Comparison of ENCODE assay signal across 36 mouse cellular contexts in the genomic region with DNA sequence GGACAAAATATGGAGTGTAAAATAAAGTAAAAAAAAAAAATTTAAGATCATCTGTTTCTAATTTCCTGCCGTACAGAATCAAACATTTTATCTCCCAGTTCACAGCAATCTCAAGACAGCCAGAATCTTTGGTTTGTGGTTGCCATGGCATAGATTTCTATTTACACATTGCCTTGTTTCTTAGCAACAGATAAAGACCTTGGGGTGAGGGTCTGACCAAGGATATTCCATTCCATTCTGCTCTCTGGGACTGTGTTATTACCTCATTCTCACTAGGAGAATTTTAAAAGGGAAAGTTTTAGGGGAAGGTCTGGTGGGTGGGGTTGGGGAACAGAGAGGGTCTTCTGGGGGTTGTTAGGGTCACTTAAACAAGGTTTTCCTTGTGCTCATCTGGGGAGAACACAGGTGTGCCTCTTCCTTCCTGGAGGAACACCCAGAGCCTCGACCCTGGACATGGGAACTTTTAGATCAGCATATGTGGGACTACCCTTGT. TPM values are rescaled to one million over a fixed set of nuclear protein-coding genes. Genes with fewer than 3 reads are reported as not detected.
DNase-seq lines count a peak whose midpoint lies in the region; ATAC-seq and TF ChIP-seq lines count a peak whose summit lies in the region.
"Had no signal": no experiment of that assay in that cellular context is flagged by ENCODE, and none has a peak within 500 bp of the region (broad histone marks: within the 10 kb centered on the region; RNA-seq: fewer than 3 reads in every experiment).

A gene (plus strand): TSS at position 443 of the 493 bp plus-strand sequence.

- H3K4me3 ChIP-seq in embryonic facial prominence, embryonic 11.5 days (ENCODE audit: low read depth, low read length), result no peak within 1 kb of the TSS
- H3K4me3 ChIP-seq in embryonic facial prominence, embryonic 10.5 days, result no peak within 1 kb of the TSS
- peak within 1 kb of the TSS; percentile 85 for H3K4me3 ChIP-seq in testis, adult 2 months (ENCODE audit: control insufficient read depth, low read depth, low read length)
- no peak within 1 kb of the TSS for H3K4me3 ChIP-seq in limb, embryonic 14.5 days (replicated peaks; ENCODE audit: low read length)
- no peak within 1 kb of the TSS for H3K4me3 ChIP-seq in heart, embryonic 12.5 days
- H3K4me3 ChIP-seq: embryonic facial prominence, embryonic 12.5 days; erythroblast, embryonic 14.5 days; forebrain, embryonic 12.5 days; forebrain, embryonic 15.5 days; heart, adult 2 months; heart, embryonic 10.5 days; hindbrain, embryonic 13.5 days had no signal

- DNase-seq in embryonic facial prominence, embryonic 11.5 days (ENCODE audit: low spot score), result peak; percentile 42
- no peak for DNase-seq in embryonic facial prominence, embryonic 10.5 days (ENCODE audit: low spot score)
- DNase-seq in testis, postnatal 10 days (ENCODE audit: low spot score), result no peak
- peak; percentile 16 for DNase-seq in limb, embryonic 14.5 days (ENCODE audit: low spot score)
- DNase-seq in right cerebral cortex, postnatal 36 days (ENCODE audit: low spot score in 2 of 2), result no peak
- DNase-seq: adrenal gland, postnatal 10 days; adrenal gland, postnatal 36 days; B cell, adult 2 months; cerebellum, adult 11 months; cerebellum, adult 8-10 months; cerebellum, postnatal 10 days; cerebellum, postnatal 36 days; embryo, embryonic 11 days; gastrocnemius, postnatal 25 days; heart, adult 2 months had no signal

- no peak within 1 kb of the TSS for H3K9ac ChIP-seq in embryonic facial prominence, embryonic 11.5 days (replicated peaks; ENCODE audit: low read length)
- H3K9ac ChIP-seq in limb, embryonic 14.5 days (ENCODE audit: low read depth, low read length, severe bottlenecking), result no peak within 1 kb of the TSS
- no peak within 1 kb of the TSS for H3K9ac ChIP-seq in heart, embryonic 12.5 days
- H3K9ac ChIP-seq: embryonic facial prominence, embryonic 12.5 days; forebrain, embryonic 12.5 days; forebrain, embryonic 15.5 days; hindbrain, embryonic 13.5 days had no signal

- WGBS in embryonic facial prominence, embryonic 11.5 days, result 50% methylated on average over 2 of the region's 2 CpGs
- 62% methylated on average over 2 of the region's 2 CpGs for WGBS in embryonic facial prominence, embryonic 10.5 days
- WGBS in limb, embryonic 14.5 days, result 39% methylated on average over 2 of the region's 2 CpGs
- WGBS in heart, embryonic 12.5 days, result 46% methylated on average over 2 of the region's 2 CpGs

- H3K4me2 ChIP-seq in embryonic facial prominence, embryonic 11.5 days (ENCODE audit: low read depth, low read length), result no peak within 1 kb of the TSS
- no peak within 1 kb of the TSS for H3K4me2 ChIP-seq in limb, embryonic 14.5 days (replicated peaks; ENCODE audit: low read depth, low read length, severe bottlenecking)
- H3K4me2 ChIP-seq in heart, embryonic 12.5 days, result no peak within 1 kb of the TSS
- H3K4me2 ChIP-seq: embryonic facial prominence, embryonic 12.5 days; forebrain, embryonic 12.5 days; forebrain, embryonic 15.5 days; hindbrain, embryonic 13.5 days had no signal

- no peaks in the 10 kb centered on the region for H3K4me1 ChIP-seq in embryonic facial prominence, embryonic 11.5 days (ENCODE audit: control insufficient read depth, insufficient read depth, low read length)
- peaks cover 8% of the 10 kb centered on the region; the same call in 1 of the 2 replicates for H3K4me1 ChIP-seq in embryonic facial prominence, embryonic 10.5 days
- peaks cover 3% of the 10 kb centered on the region; the same call in 1 of the 2 replicates for H3K4me1 ChIP-seq in testis, adult 2 months (ENCODE audit: control insufficient read depth, insufficient read depth, low read length)
- no peaks in the 10 kb centered on the region for H3K4me1 ChIP-seq in limb, embryonic 14.5 days (ENCODE audit: control insufficient read depth, insufficient read depth, low read length)
- no peaks in the 10 kb centered on the region for H3K4me1 ChIP-seq in heart, embryonic 12.5 days (replicated peaks)
- H3K4me1 ChIP-seq: embryonic facial prominence, embryonic 12.5 days; forebrain, embryonic 12.5 days; forebrain, embryonic 15.5 days; heart, embryonic 10.5 days; hindbrain, embryonic 13.5 days had no signal

- H3K36me3 ChIP-seq in embryonic facial prominence, embryonic 11.5 days (replicated peaks; ENCODE audit: control insufficient read depth, insufficient read depth, low read depth, low read length), result no peaks in the 10 kb centered on the region
- H3K36me3 ChIP-seq in embryonic facial prominence, embryonic 10.5 days (replicated peaks), result no peaks in the 10 kb centered on the region
- no peaks in the 10 kb centered on the region for H3K36me3 ChIP-seq in testis, adult 2 months (ENCODE audit: control insufficient read depth, insufficient read depth, low read length)
- H3K36me3 ChIP-seq in limb, embryonic 14.5 days (ENCODE audit: control insufficient read depth, insufficient read depth, low read length), result no peaks in the 10 kb centered on the region
- no peaks in the 10 kb centered on the region for H3K36me3 ChIP-seq in heart, embryonic 12.5 days
- H3K36me3 ChIP-seq: embryonic facial prominence, embryonic 12.5 days; forebrain, embryonic 12.5 days; forebrain, embryonic 15.5 days; G1E; heart, embryonic 10.5 days; hindbrain, embryonic 13.5 days had no signal

- H3K9me3 ChIP-seq in embryonic facial prominence, embryonic 11.5 days (replicated peaks; ENCODE audit: control insufficient read depth, low read length), result no peaks in the 10 kb centered on the region
- H3K9me3 ChIP-seq in embryonic facial prominence, embryonic 10.5 days, result no peaks in the 10 kb centered on the region
- H3K9me3 ChIP-seq in limb, embryonic 14.5 days (ENCODE audit: control insufficient read depth, low read length), result no peaks in the 10 kb centered on the region
- 0 out of 2 replicates have a peak, but pooled peaks cover 9% of the 10 kb centered on the region for H3K9me3 ChIP-seq in heart, embryonic 12.5 days (replicated peaks)
- H3K9me3 ChIP-seq: embryonic facial prominence, embryonic 12.5 days; forebrain, embryonic 12.5 days; forebrain, embryonic 15.5 days; G1E; heart, embryonic 10.5 days; hindbrain, embryonic 13.5 days had no signal

- TF ChIP-seq CTCF in testis, adult 2 months (IDR thresholded peaks at IDR 0.05; ENCODE audit: control insufficient read depth, insufficient read depth, insufficient replicate concordance, low read depth, low read length), result no peak

- no peak within 1 kb of the TSS for H3K27ac ChIP-seq in embryonic facial prominence, embryonic 11.5 days (replicated peaks; ENCODE audit: low read depth, low read length)
- no peak within 1 kb of the TSS for H3K27ac ChIP-seq in embryonic facial prominence, embryonic 10.5 days (replicated peaks)
- no peak within 1 kb of the TSS for H3K27ac ChIP-seq in testis, adult 2 months (ENCODE audit: control insufficient read depth, insufficient read depth, low read depth, low read length)
- peak within 1 kb of the TSS; percentile 55; the same call in 1 of the 2 replicates for H3K27ac ChIP-seq in limb, embryonic 14.5 days (replicated peaks; ENCODE audit: low read depth, low read length)
- H3K27ac ChIP-seq in heart, embryonic 12.5 days (ENCODE audit: poor library complexity, severe bottlenecking), result no peak within 1 kb of the TSS
- H3K27ac ChIP-seq: embryonic facial prominence, embryonic 12.5 days; forebrain, embryonic 12.5 days; forebrain, embryonic 15.5 days; heart, adult 2 months; heart, embryonic 10.5 days; hindbrain, embryonic 13.5 days had no signal

- no peak for TF ChIP-seq POLR2A in testis, adult 2 months (IDR thresholded peaks at IDR 0.05; ENCODE audit: control insufficient read depth, low read depth, low read length)
- no peak for TF ChIP-seq POLR2A in limb, embryonic 14.5 days (IDR thresholded peaks at IDR 0.05; ENCODE audit: borderline replicate concordance, extremely low read depth, insufficient read depth, insufficient read length)

- H3K27me3 ChIP-seq in embryonic facial prominence, embryonic 11.5 days (ENCODE audit: control insufficient read depth, insufficient read depth, low read length), result no peaks in the 10 kb centered on the region
- no peaks in the 10 kb centered on the region for H3K27me3 ChIP-seq in embryonic facial prominence, embryonic 10.5 days (replicated peaks; ENCODE audit: low read depth, poor library complexity, severe bottlenecking)
- H3K27me3 ChIP-seq in testis, adult 2 months (ENCODE audit: control insufficient read depth, insufficient read depth, low read length), result no peaks in the 10 kb centered on the region
- H3K27me3 ChIP-seq in limb, embryonic 14.5 days (ENCODE audit: control insufficient read depth, insufficient read depth, low read length), result no peaks in the 10 kb centered on the region
- no peaks in the 10 kb centered on the region for H3K27me3 ChIP-seq in heart, embryonic 12.5 days (replicated peaks)
- H3K27me3 ChIP-seq: CH12.LX; embryonic facial prominence, embryonic 12.5 days; forebrain, embryonic 12.5 days; forebrain, embryonic 15.5 days; hindbrain, embryonic 13.5 days had no signal

- ATAC-seq in embryonic facial prominence, embryonic 11.5 days (replicated peaks; ENCODE audit: insufficient number of reproducible peaks, low FRiP score, low TSS enrichment, low read depth), result no peak
- peak; percentile 85 for ATAC-seq in limb, embryonic 14.5 days (ENCODE audit: low FRiP score, low read depth)
- no peak for ATAC-seq in heart, embryonic 12.5 days (ENCODE audit: insufficient number of reproducible peaks, low FRiP score)
- ATAC-seq in megakaryocyte, adult 5-6 weeks (ENCODE audit: poor library complexity, severe bottlenecking), result no peak
- ATAC-seq: forebrain, embryonic 15.5 days; hindbrain, embryonic 16.5 days; Patski had no signal

RNA-seq across cellular contexts. Expression of the gene that starts here (rescaled TPM):
- polyA plus RNA-seq in embryonic facial prominence, embryonic 11.5 days (2014; fragmentation: Nextera tagmentation; extraction: Ambion mirVana), result not detected in 2 replicates
- not detected in 2 replicates for polyA plus RNA-seq in embryonic facial prominence, embryonic 10.5 days (2016; fragmentation: Nextera tagmentation; extraction: Ambion mirVana)
- 3.6 and 5.3 TPM in 2 replicates for polyA plus RNA-seq in testis, adult 2 months (2012; rRNA removed)
- polyA plus RNA-seq in limb, embryonic 14.5 days (2012; rRNA removed), result not detected in 2 replicates
- polyA plus RNA-seq in limb, embryonic 14.5 days (2014; fragmentation: Nextera tagmentation; extraction: Ambion mirVana), result 0.07 TPM in 1 of 2 replicates, not detected in the other
- polyA plus RNA-seq in heart, embryonic 12.5 days (2016; fragmentation: Nextera tagmentation; extraction: Ambion mirVana), result not detected in 2 replicates
- not detected in 2 replicates for total RNA-seq in megakaryocyte, adult 5-6 weeks (2015)
- not detected in 2 replicates for total RNA-seq in megakaryocyte, adult 5-6 weeks (2017)
- total RNA-seq: adrenal gland, adult 18-20 months; adrenal gland, postnatal 10 days; adrenal gland, postnatal 36 days; CH12.LX; gastrocnemius, adult 8-10 months; gastrocnemius, postnatal 25 days; granulocyte monocyte progenitor cell, adult 5-6 weeks; heart, adult 2 months; heart, postnatal 25 days; hematopoietic stem cell, adult 5-6 weeks had no signal
- polyA plus RNA-seq: cortical plate, adult 2 months; embryonic facial prominence, embryonic 12.5 days; erythroblast, embryonic 14.5 days; forebrain, embryonic 15.5 days; G1E; heart, adult 2 months; heart, embryonic 10.5 days; heart, embryonic 14.5 days; heart, postnatal 0 days; hindbrain, embryonic 13.5 days; hindbrain, embryonic 16.5 days; Patski had no signal

Comparison
In these comparisons a context has a peak if more than half of its experiments do, and no peak if none do; other contexts are left out.
1. Peak in DNase-seq in embryonic facial prominence, embryonic 11.5 days; RNA of the gene not detected or under 1 TPM.
2. Peak in DNase-seq, ATAC-seq and H3K27ac ChIP-seq in limb, embryonic 14.5 days; RNA of the gene not detected or under 1 TPM.